14 mouse cellular contexts compared by ENCODE assay signal in the genomic region with DNA sequence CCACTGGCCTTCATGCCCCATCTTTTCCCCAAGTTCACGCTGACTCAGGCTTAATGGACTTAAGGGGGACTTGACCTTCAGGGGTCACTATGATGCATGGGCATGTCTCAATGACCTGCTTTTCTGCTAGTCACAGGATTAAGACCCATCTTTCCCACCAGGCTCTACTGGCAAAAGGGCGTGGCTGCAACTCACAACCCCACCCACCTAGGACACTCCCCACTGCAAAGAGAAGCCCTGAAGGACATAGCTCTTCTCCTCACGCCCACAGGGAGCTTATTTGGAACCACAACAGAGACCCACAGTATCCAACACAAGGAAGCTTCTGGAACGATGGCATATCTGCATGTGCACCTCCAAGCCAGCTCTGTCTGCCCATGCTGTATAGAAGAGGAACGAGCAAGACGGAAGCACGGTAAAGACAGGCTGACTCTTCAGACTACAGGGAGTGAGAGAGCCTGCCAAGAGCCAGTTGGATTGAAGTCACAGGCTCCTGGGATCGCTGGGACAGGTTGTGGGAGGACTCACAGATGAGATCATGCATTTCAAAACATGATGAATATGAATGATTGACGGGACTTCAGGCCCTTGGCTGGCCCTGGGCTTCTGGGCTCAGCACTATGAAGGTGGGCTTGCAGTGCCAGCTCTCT.
DNase-seq lines count a peak whose midpoint lies in the region; TF ChIP-seq lines count a peak whose summit lies in the region.
"Had no signal": no experiment of that assay in that cellular context is flagged by ENCODE, and none has a peak within 500 bp of the region (broad histone marks: within the 10 kb centered on the region; RNA-seq: fewer than 3 reads in every experiment).

No protein-coding gene starts in this region.

- TF ChIP-seq EP300 in heart, adult 2 months (IDR thresholded peaks at IDR 0.05; ENCODE audit: insufficient read depth, low read depth, low read length): no peak

- H3K9ac ChIP-seq in heart, adult 2 months (ENCODE audit: low read depth, low read length): no peak overlapping the region
- H3K9ac ChIP-seq: forebrain, embryonic 12.5 days; heart, embryonic 15.5 days; liver, embryonic 15.5 days had no signal

- H3K27ac ChIP-seq in layer of hippocampus, adult 2 months: peak overlapping the region; percentile 67; the same call in 1 of the 2 replicates
- H3K27ac ChIP-seq in heart, adult 2 months: no peak overlapping the region
- H3K27ac ChIP-seq: forebrain, embryonic 12.5 days; heart, embryonic 15.5 days; kidney, postnatal 0 days; liver, embryonic 15.5 days; midbrain, embryonic 10.5 days had no signal

- no peak overlapping the region for H3K4me3 ChIP-seq in layer of hippocampus, adult 2 months
- no peak overlapping the region for H3K4me3 ChIP-seq in heart, adult 2 months
- H3K4me3 ChIP-seq: forebrain, embryonic 12.5 days; heart, embryonic 15.5 days; liver, embryonic 15.5 days; midbrain, embryonic 10.5 days had no signal

- intact Hi-C loops in heart, adult 2 months (cut with DNase I): no loop called here

- TF ChIP-seq CTCF in layer of hippocampus, adult 2 months (conservative IDR thresholded peaks at IDR 0.05): no peak
- no peak for TF ChIP-seq CTCF in heart, adult 2 months (IDR thresholded peaks at IDR 0.05)

- no peaks in the 10 kb centered on the region for H3K27me3 ChIP-seq in heart, adult 2 months (ENCODE audit: control insufficient read depth, insufficient read depth, low read length)
- H3K27me3 ChIP-seq: forebrain, embryonic 12.5 days; liver, embryonic 15.5 days had no signal

- H3K4me1 ChIP-seq in heart, adult 2 months (ENCODE audit: control insufficient read depth, insufficient read depth, low read length): no peaks in the 10 kb centered on the region
- H3K4me1 ChIP-seq: forebrain, embryonic 12.5 days; heart, embryonic 15.5 days; liver, embryonic 15.5 days had no signal

- no peaks in the 10 kb centered on the region for H3K36me3 ChIP-seq in heart, adult 2 months (ENCODE audit: control insufficient read depth, insufficient read depth, low read length)
- H3K36me3 ChIP-seq: forebrain, embryonic 12.5 days; heart, embryonic 15.5 days; liver, embryonic 15.5 days; midbrain, embryonic 10.5 days had no signal

- TF ChIP-seq POLR2A in heart, adult 2 months (IDR thresholded peaks at IDR 0.05; ENCODE audit: insufficient read depth, low read depth, low read length): no peak

- DNase-seq in layer of hippocampus, adult 2 months (ENCODE audit: low spot score in 2 of 2): peak; percentile 29 to 44
- DNase-seq in layer of hippocampus, postnatal 25 days (ENCODE audit: extremely low spot score in 1 of 2, low spot score in 1 of 2): no peak
- DNase-seq in ZHBTc4 (ENCODE audit: low read depth, low spot score): peak; percentile 57
- DNase-seq in cerebellum, adult 11 months: peak; percentile 67
- DNase-seq in cerebellum, postnatal 36 days: peak; percentile 76 to 78
- DNase-seq in ovary, postnatal 10 days (ENCODE audit: low spot score): no peak
- DNase-seq in heart, adult 2 months: no peak
- DNase-seq: gastrocnemius, postnatal 36 days; thymus, postnatal 25 days had no signal

- no peaks in the 10 kb centered on the region for H3K79me2 ChIP-seq in heart, adult 2 months (replicated peaks; ENCODE audit: control insufficient read depth, insufficient read depth, low read length)

- WGBS in heart, adult 2 months: 68% methylated on average over 9 of the region's 9 CpGs

Comparison
In these comparisons a context has a peak if more than half of its experiments do, and no peak if none do; other contexts are left out.
1. DNase-seq: peak in layer of hippocampus, adult 2 months (2 of 2), ZHBTc4 (single experiment), cerebellum, adult 11 months (single experiment) and cerebellum, postnatal 36 days (2 of 2); none in layer of hippocampus, postnatal 25 days (0 of 2), ovary, postnatal 10 days (single experiment) and heart, adult 2 months (0 of 2).